Mouse (Mus musculus) left cerebral cortex, adult 6 months (tissue): ENCODE data around the gene Atp2c1. TPM values are rescaled to one million over a fixed set of nuclear protein-coding genes. Genes with fewer than 3 reads are reported as not detected.

ENCODE experiments used
- long read RNA-seq, 2 experiments: library from polyadenylated mRNA; unstranded; transcript quantifications; one replicate each; pipeline ENCODE4 v2.0.0; 2019 to 2020
- polyA plus RNA-seq: library from polyadenylated mRNA; unstranded; fragments of <200 nt; fragmentation: Nextera tagmentation; gene quantifications from 2 replicates; pipeline ENCODE4 v1.2.3, GENCODE M21; 2021

The Atp2c1 gene
- polyA plus RNA-seq: 56.7 and 58.3 TPM in 2 replicates
- long read RNA-seq, experiment 1, full-length matches to known transcripts: 113 of 416 reads
- long read RNA-seq, experiment 1, partial matches to known transcripts: 91 of 416 reads
- long read RNA-seq, experiment 1, other reads (novel, unspliced or antisense): 212 of 416 reads
- long read RNA-seq, experiment 2, full-length matches to known transcripts: 5 of 84 reads
- long read RNA-seq, experiment 2, partial matches to known transcripts: 37 of 84 reads
- long read RNA-seq, experiment 2, other reads (novel, unspliced or antisense): 42 of 84 reads

DNA sequence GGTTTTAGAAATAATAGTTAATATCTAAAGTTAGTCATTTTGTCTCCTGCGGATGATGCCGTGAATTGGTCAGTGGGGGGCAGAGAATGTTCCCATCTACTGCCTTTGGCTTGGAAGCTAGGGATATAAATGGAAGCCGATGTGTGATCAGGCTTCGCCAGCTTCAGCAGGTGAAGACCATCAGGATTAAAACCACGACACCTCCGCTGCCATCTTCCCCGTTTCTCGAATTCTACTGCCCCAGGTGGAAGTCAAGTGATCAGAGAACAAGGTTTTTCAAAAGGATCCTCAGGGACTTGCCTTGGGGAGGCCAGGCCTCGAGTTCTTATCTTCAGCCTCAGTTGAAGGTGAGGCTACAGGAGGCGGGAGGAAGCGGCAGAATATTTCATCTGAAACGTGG is at the start of gene Atp2c1:
Atp2c1 (minus strand) TSS at position 101 of the 400 bp plus-strand sequence.

GRCm38 (mm10) chr9:105395218-105395627 is 131.9 kb downstream of the Atp2c1 start, which contains the start of the genes Aste1 and Nek11:
Aste1 (plus strand) TSS chr9:105395392.
Nek11 (minus strand) TSS chr9:105395524.

Other genes starting within 250 kb of the Atp2c1 start
- 4.9 and 5.9 TPM in 2 replicates for gene Aste1, start 131.9 kb downstream of the Atp2c1 start, polyA plus RNA-seq
- gene Nek11, start 131.8 kb downstream of the Atp2c1 start, polyA plus RNA-seq: 0.77 TPM in 2 replicates
- 12.3 and 15.9 TPM in 2 replicates for gene Pik3r4, start 115.7 kb upstream of the Atp2c1 start, polyA plus RNA-seq